Mouse (Mus musculus) liver, embryonic 14 days (tissue): ENCODE measurements around the gene Cited4. TPM values are rescaled to one million over a fixed set of nuclear protein-coding genes. Genes with fewer than 3 reads are reported as not detected.

Source experiments
- polyA plus RNA-seq: library from polyadenylated mRNA; depleted of rRNA; stranded (reverse); fragments of >200 nt; gene quantifications from 2 replicates; pipeline ENCODE4 v1.2.3, GENCODE M21; 2012; rRNA removed

Cited4 gene
- polyA plus RNA-seq, result 66.5 and 83.1 TPM in 2 replicates

DNA sequence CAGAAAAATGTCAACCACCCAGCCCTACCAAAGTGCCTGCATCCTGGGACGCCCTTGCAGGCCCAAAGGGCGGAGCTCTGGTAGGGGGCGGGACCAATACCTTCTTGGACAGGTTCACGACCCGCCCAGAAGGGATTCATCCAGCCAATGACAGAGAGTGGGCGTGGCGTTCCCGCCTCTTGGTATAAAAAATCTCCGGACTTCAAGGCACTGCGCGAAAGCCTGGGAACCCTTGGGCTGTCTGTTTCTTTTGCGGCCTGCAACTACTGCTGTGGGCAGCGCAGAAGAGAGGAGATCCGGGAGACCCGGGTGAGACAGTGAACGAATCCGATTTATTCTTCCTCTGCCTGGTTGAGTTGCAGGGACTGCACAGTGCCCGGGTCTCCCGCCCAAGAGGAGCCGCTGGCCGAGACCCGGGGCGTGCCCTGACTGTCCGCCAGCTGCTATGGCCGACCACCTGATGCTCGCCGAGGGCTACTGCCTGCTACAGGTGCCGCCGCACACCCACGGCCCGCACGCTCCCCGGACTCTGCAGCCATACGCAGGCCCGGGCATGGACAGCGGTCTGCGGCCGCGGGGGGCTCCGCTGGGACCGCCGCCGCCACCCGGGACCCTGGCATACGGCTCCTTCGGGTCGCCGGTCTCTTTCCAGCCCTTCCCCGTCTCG, at the start of gene Cited4:
Gene Cited4, plus strand, starts transcription at position 215 of the 667 bp plus-strand sequence.

Other genes with a start within 250 kb of the Cited4 start
- gene Slfnl1, start 134.3 kb upstream of the Cited4 start, polyA plus RNA-seq, result not detected in 2 replicates
- gene Ctps, start 96.3 kb upstream of the Cited4 start, polyA plus RNA-seq, result 20.4 and 22.8 TPM in 2 replicates
- gene Gm8439, start 77.8 kb upstream of the Cited4 start, polyA plus RNA-seq, result not detected in 2 replicates
- gene Kcnq4, start 82.0 kb downstream of the Cited4 start, polyA plus RNA-seq, result 0.03 and 0.06 TPM in 2 replicates
- 46.2 and 52.7 TPM in 2 replicates for gene Nfyc, start 165.0 kb downstream of the Cited4 start, polyA plus RNA-seq
- gene Rims3, start 188.2 kb downstream of the Cited4 start, polyA plus RNA-seq, result 0.17 and 0.18 TPM in 2 replicates